Mouse (Mus musculus) activated CD4-positive, CD25-positive, alpha-beta regulatory T cell, adult 4 months (primary cell): ENCODE measurements around the gene Rab38. TPM values are rescaled to one million over a fixed set of nuclear protein-coding genes. Genes with fewer than 3 reads are reported as not detected.

Experiments
- ATAC-seq: one replicate; pipeline ENCODE4 v1.8.0; 2017
- polyA plus RNA-seq, 2 experiments: library from polyadenylated mRNA; unstranded; fragments of 100-300 nt; shearing (Covaris generic); gene quantifications; one replicate each; pipeline ENCODE4 v1.2.1; 2017

Rab38 gene
- polyA plus RNA-seq, 2 experiments from 2014 or later: not detected

DNA sequence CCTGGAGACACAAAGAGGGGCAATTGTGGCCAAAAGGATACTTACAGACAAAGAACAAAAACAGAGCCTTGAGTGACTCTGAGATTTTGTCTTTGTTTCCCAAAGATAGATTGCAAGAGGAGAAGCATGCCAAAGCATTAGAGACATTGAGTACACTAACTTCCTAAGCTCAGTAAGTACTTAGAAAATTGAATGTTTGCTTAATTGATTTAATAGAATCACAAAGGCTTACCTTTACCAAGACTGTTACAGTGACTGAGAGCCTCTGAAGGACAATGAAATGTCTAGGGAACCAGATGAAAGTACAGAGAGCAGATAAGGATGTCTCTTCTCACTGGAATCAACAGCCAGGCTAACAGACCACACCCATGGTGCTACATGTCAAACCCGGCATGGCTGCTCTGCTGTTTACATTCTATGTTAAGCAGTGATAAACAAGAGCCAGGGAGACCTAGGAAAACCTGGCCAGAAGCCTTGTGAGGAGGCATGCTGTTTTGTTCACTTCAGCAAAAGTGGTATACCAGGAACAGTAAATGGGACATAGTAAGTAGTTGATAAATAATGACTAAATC lies 97.1 kb downstream of the Rab38 start:
- ATAC-seq: no peak

DNA sequence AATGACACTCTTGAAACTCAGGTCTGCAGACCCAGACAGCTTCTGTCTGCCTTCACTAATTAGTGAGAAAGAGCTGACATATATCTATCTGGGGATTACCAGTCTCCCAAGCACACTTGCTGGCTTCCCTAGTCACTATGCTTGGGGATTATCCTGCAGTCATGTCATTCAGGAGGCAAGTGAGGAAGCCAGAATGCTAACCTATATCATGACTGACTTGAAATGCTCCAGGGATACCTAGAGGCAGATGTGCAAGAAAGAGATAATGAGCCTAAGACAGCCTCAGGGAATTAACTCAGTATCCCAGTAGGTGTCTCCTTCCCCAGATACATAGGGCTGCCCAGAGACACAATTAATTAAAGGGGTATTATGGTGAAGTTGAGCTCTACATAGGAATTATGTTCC lies 106.1 kb downstream of the Rab38 start:
- ATAC-seq: no peak

DNA sequence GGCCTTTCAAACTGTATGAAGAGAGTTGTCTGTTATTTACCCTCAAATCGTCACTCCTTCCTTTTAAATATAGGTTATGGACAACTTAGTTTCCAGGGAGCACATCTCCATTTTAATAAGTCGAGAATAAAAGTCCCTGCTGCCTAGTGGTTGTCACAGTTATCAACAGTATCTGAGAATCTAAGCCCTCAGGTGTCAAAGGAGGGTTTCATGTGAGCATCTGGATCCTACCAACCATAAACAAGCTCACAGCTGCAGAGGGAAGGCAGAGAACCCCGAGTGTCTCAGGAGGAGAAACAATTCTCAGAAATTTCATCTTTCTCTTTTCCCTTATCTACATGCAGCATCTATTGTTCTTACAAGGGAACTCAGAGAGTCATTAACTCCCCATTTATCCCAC lies 106.7 kb downstream of the Rab38 start:
- no peak for ATAC-seq

Other genes with a start within 250 kb of the Rab38 start
- 100 to 1,000 TPM; 111 to 119 TPM for gene Ctsc, start 152.2 kb upstream of the Rab38 start, polyA plus RNA-seq